Mouse (Mus musculus): ENCODE data around the gene Mab21l3. TPM values are rescaled to one million over a fixed set of nuclear protein-coding genes. Genes with fewer than 3 reads are reported as not detected.

The Mab21l3 gene
- polyA plus RNA-seq, 1 experiment = 1.4 TPM

DNA sequence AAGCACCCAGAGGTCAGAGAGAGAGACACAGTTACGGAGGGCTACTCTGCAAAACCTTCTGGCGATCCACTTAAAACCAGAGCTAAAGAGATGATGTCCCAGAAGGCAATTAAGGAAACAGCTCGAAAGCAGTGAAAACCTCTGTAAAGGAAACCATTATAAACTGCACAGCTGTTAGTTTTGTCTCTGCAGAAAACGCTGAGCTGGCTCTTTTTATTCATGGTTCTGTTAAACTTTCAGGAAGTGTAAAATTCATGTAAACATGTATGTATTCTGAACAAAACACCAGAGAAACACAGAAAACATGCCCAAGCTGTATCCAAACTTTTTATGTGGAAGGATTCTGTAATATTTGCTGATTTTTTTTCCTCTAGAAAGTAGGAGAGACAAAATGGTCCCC, 2.7 kb downstream of the Mab21l3 start:
- TF ChIP-seq POLR2A (IDR thresholded peaks at IDR 0.05; ENCODE audit: low read depth, low read length) (no peak), CTCF (IDR thresholded peaks at IDR 0.05; ENCODE audit: extremely low read depth, insufficient read depth, insufficient read length, insufficient replicate concordance) (no peak)
- Histone ChIP-seq H3K27ac (ENCODE audit: insufficient read depth, low read length) (no peak overlapping the region), H3K36me3 (ENCODE audit: control insufficient read depth, insufficient read depth, low read length) (no peaks in the 10 kb centered on the region), H3K4me3 (ENCODE audit: extremely low read depth, insufficient read depth, insufficient read length) (no peak overlapping the region), H3K27me3 (ENCODE audit: control insufficient read depth, insufficient read depth, low read length) (no peaks in the 10 kb centered on the region), H3K4me1 (ENCODE audit: control insufficient read depth, insufficient read depth, insufficient read length) (no peaks in the 10 kb centered on the region)
- 36% methylated on average over 4 of the region's 4 CpGs for WGBS
- DNase-seq (ENCODE audit: low read depth in 1 of 2, low spot score in 2 of 2) = no peak

DNA sequence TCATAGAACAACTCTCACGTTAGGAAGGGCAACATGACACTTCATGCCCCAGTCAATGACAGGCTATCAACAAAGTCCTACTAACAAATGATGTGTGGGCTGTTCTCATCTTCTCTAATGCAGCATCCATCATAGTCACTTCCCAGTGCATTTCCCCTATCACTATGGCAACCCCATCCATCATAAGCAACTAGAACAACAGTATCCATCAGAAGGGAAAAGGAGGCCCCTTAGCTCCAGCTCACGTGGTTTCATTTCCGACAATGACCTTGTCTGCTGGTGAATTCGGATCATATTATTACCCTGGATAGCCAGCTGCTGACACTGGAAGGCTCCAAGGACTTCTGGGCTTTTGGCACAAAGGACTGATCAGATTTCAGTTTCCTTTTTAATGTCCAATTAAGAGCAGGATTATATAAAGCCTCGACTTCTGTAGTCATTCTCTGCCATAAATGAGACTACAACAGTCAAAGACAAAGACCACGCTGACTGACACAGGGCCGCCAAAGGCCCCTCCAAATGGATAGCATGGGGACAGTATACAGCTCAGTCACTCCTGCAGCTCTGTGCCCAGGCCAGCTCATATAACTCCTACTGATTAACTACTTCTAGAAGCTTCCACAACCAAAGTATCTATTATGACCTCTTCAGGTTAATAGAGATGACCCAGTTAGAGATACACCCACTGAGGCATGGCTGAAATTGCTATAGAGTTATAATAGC, 6.2 kb downstream of the Mab21l3 start:
- Histone ChIP-seq H3K27me3 (ENCODE audit: control insufficient read depth, insufficient read depth, low read length) (no peaks in the 10 kb centered on the region), H3K4me1 (ENCODE audit: control insufficient read depth, insufficient read depth, insufficient read length) (no peaks in the 10 kb centered on the region), H3K27ac (ENCODE audit: insufficient read depth, low read length) (no peak overlapping the region), H3K4me3 (ENCODE audit: extremely low read depth, insufficient read depth, insufficient read length) (no peak overlapping the region), H3K36me3 (ENCODE audit: control insufficient read depth, insufficient read depth, low read length) (no peaks in the 10 kb centered on the region)
- 86% methylated on average over 7 of the region's 7 CpGs for WGBS
- no peak for TF ChIP-seq POLR2A (IDR thresholded peaks at IDR 0.05; ENCODE audit: low read depth, low read length)
- no peak for TF ChIP-seq CTCF (IDR thresholded peaks at IDR 0.05; ENCODE audit: extremely low read depth, insufficient read depth, insufficient read length, insufficient replicate concordance)
- no peak for DNase-seq (ENCODE audit: low read depth in 1 of 2, low spot score in 2 of 2)

DNA sequence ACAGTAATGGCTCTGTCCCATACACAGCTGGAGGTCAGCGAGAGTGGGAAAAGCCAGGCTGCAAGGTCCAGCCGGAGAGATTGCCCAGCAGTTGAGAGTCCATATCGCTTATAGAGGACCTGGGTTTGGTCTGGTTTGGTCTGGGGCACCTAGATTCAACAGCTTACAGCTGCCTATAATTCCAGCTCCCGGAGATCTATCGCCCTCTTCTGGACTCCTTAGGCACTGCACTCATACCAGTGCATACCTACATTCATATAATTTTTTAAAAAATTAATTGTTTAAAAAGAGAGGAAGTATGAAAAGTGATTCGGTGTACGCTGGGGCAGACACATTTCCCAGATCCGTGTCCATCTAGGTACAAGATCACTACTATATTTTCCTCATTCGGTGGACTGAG, 9.4 kb downstream of the Mab21l3 start:
- H3K4me3 ChIP-seq (ENCODE audit: extremely low read depth, insufficient read depth, insufficient read length) = no peak overlapping the region
- WGBS = 88% methylated on average over 9 of the region's 9 CpGs
- no peak overlapping the region for H3K27ac ChIP-seq (ENCODE audit: insufficient read depth, low read length)
- no peak for DNase-seq (ENCODE audit: low read depth in 1 of 2, low spot score in 2 of 2)
- H3K36me3 ChIP-seq (ENCODE audit: control insufficient read depth, insufficient read depth, low read length) = no peaks in the 10 kb centered on the region
- TF ChIP-seq CTCF (IDR thresholded peaks at IDR 0.05; ENCODE audit: extremely low read depth, insufficient read depth, insufficient read length, insufficient replicate concordance) = no peak
- TF ChIP-seq POLR2A (IDR thresholded peaks at IDR 0.05; ENCODE audit: low read depth, low read length) = no peak
- H3K27me3 ChIP-seq (ENCODE audit: control insufficient read depth, insufficient read depth, low read length) = no peaks in the 10 kb centered on the region
- no peaks in the 10 kb centered on the region for H3K4me1 ChIP-seq (ENCODE audit: control insufficient read depth, insufficient read depth, insufficient read length)

DNA sequence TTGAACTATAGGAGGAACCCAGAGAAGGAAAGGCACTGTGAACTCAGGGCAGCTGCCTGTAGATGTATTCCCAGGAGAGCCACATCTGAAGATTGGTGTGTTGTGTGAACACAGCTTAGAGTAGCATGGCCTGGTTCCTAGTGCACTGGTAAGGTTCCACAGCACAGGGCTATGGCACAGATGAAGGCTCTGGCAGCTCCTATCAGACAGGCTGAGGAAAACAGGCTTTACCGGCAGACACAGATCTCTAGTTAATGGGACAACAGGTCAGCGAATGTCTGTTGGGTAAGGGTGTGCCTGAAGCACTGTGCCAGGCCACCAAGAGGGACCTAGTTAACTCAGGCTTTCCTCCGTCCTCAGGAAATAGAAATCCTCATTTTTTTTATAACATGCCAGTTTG, 11.8 kb downstream of the Mab21l3 start:
- Histone ChIP-seq H3K4me3 (ENCODE audit: extremely low read depth, insufficient read depth, insufficient read length) (no peak overlapping the region), H3K27me3 (ENCODE audit: control insufficient read depth, insufficient read depth, low read length) (no peaks in the 10 kb centered on the region), H3K27ac (ENCODE audit: insufficient read depth, low read length) (no peak overlapping the region), H3K4me1 (ENCODE audit: control insufficient read depth, insufficient read depth, insufficient read length) (no peaks in the 10 kb centered on the region), H3K36me3 (ENCODE audit: control insufficient read depth, insufficient read depth, low read length) (no peaks in the 10 kb centered on the region)
- TF ChIP-seq CTCF (IDR thresholded peaks at IDR 0.05; ENCODE audit: extremely low read depth, insufficient read depth, insufficient read length, insufficient replicate concordance) = no peak
- TF ChIP-seq POLR2A (IDR thresholded peaks at IDR 0.05; ENCODE audit: low read depth, low read length) = no peak
- no peak for DNase-seq (ENCODE audit: low read depth in 1 of 2, low spot score in 2 of 2)
- WGBS = 97% methylated on average over 3 of the region's 3 CpGs

DNA sequence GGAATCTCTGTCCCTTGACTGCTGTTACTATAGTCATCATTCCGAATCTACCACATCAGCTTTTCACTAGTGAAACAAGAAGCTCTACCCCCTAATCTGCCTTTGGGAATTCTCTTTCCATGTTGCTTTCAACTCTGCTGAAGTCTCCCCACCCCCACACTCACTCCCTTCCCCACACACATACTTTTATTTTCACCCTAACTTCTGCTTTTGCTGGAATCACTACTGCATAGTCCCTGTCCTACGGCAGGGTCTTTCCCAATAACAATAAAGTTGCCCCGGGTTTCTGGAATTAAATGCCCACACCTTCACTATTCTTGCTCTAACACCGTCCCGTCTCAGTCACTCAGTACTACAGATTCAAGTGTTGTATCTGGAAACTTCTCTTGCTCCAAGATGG, 12.2 kb downstream of the Mab21l3 start:
- Histone ChIP-seq H3K4me1 (ENCODE audit: control insufficient read depth, insufficient read depth, insufficient read length) (no peaks in the 10 kb centered on the region), H3K27me3 (ENCODE audit: control insufficient read depth, insufficient read depth, low read length) (no peaks in the 10 kb centered on the region), H3K27ac (ENCODE audit: insufficient read depth, low read length) (no peak overlapping the region), H3K36me3 (ENCODE audit: control insufficient read depth, insufficient read depth, low read length) (no peaks in the 10 kb centered on the region), H3K4me3 (ENCODE audit: extremely low read depth, insufficient read depth, insufficient read length) (no peak overlapping the region)
- whole genome bisulfite sequencing = 66% methylated on average over 5 of the region's 5 CpGs
- no peak for DNase-seq (ENCODE audit: low read depth in 1 of 2, low spot score in 2 of 2)
- TF ChIP-seq CTCF (IDR thresholded peaks at IDR 0.05; ENCODE audit: extremely low read depth, insufficient read depth, insufficient read length, insufficient replicate concordance) = no peak

DNA sequence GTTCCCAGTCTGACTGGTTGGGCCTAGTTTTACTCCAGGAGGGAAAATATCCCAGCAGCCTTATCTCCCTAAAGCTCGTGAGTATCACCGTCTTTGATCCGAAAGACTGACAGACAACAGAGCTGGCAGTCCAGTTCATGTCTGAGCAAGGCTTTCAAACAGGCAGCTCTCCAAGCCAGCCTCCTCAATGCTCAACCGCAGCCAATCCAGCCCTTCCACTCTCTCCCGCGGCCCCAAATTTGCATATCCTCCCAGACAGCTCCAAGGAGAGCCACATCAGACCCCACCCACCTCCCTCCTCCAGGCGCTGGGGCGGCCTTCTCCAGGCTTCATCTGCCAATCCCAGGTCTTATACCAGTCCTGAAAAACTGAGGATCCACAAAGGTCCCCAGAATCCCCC, 12.7 kb downstream of the Mab21l3 start:
- no peaks in the 10 kb centered on the region for H3K36me3 ChIP-seq (ENCODE audit: control insufficient read depth, insufficient read depth, low read length)
- TF ChIP-seq CTCF (IDR thresholded peaks at IDR 0.05; ENCODE audit: extremely low read depth, insufficient read depth, insufficient read length, insufficient replicate concordance) (no peak), POLR2A (IDR thresholded peaks at IDR 0.05; ENCODE audit: low read depth, low read length) (no peak)
- H3K4me1 ChIP-seq (ENCODE audit: control insufficient read depth, insufficient read depth, insufficient read length) = no peaks in the 10 kb centered on the region
- no peak overlapping the region for H3K4me3 ChIP-seq (ENCODE audit: extremely low read depth, insufficient read depth, insufficient read length)
- WGBS = 47% methylated on average over 8 of the region's 8 CpGs
- no peak for DNase-seq (ENCODE audit: low read depth in 1 of 2, low spot score in 2 of 2)
- no peaks in the 10 kb centered on the region for H3K27me3 ChIP-seq (ENCODE audit: control insufficient read depth, insufficient read depth, low read length)
- no peak overlapping the region for H3K27ac ChIP-seq (ENCODE audit: insufficient read depth, low read length)

DNA sequence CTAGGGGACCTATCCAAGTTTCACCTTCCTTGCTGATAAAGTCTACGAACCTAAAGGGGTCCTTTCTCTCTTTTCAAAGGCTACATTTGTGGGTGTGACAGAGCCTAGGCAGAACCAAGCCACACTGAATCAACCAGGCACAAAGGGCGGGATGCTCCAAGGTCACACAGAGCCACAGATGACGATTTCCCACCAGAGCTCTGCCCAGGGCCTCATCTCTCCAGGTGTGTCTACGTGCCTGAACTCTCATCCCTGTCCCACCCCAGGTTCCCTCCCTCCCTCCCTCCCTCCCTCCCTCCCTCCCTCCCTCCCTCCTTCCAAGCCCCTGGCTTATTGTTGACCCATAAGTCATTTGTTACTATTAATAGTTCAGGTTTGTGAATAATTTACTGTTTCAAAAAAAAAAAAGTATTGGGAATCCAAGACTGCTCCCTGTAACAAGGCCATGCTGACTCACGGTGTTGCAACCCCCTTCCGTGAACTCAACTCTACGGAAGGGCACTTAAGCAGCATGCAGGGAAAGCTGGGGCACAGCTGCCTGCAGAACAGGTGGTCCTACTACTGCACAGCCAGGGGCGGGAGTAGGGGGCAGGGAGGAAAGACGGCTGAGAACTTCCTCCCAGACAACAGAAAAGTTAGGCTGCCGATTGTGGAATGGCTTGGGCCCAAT, 17.4 kb downstream of the Mab21l3 start:
- Histone ChIP-seq H3K4me3 (ENCODE audit: extremely low read depth, insufficient read depth, insufficient read length) (no peak overlapping the region), H3K27ac (ENCODE audit: insufficient read depth, low read length) (no peak overlapping the region), H3K36me3 (ENCODE audit: control insufficient read depth, insufficient read depth, low read length) (no peaks in the 10 kb centered on the region), H3K4me1 (ENCODE audit: control insufficient read depth, insufficient read depth, insufficient read length) (no peaks in the 10 kb centered on the region), H3K27me3 (ENCODE audit: control insufficient read depth, insufficient read depth, low read length) (no peaks in the 10 kb centered on the region)
- WGBS = 52% methylated on average over 10 of the region's 10 CpGs
- no peak for DNase-seq (ENCODE audit: low read depth in 1 of 2, low spot score in 2 of 2)
- TF ChIP-seq POLR2A (IDR thresholded peaks at IDR 0.05; ENCODE audit: low read depth, low read length) (no peak), CTCF (IDR thresholded peaks at IDR 0.05; ENCODE audit: extremely low read depth, insufficient read depth, insufficient read length, insufficient replicate concordance) (no peak)
